Mouse (Mus musculus) midbrain, embryonic 16.5 days (tissue): ENCODE data around the gene Kalrn. TPM values are rescaled to one million over a fixed set of nuclear protein-coding genes. Genes with fewer than 3 reads are reported as not detected.

Source experiments
- ATAC-seq: fragments of 200-750 bp; cut with Nextera tagmentation; 2 replicates; pipeline ENCODE4 v1.8.0; 2017; ENCODE audit warnings: moderate TSS enrichment
- H3K27ac ChIP-seq: fragments of 300-500 bp; sonication (generic); 2 replicates; pipeline ENCODE4 v1.5.1; 2014; ENCODE audit warnings: mild to moderate bottlenecking, low read length, mixed read lengths
- H3K27me3 ChIP-seq: fragments of 300-500 bp; sonication (generic); 2 replicates; pipeline ENCODE4 v1.6.1; 2014; ENCODE audit warnings: low read depth, low read length, mixed read lengths; ENCODE audit not compliant: control insufficient read depth, insufficient read depth
- H3K36me3 ChIP-seq: fragments of 300-500 bp; sonication (generic); 2 replicates; pipeline ENCODE4 v1.6.1; 2014; ENCODE audit warnings: mild to moderate bottlenecking, low read length, moderate library complexity, mixed read lengths; ENCODE audit not compliant: control insufficient read depth, insufficient read depth
- H3K4me1 ChIP-seq: fragments of 300-500 bp; sonication (generic); 2 replicates; pipeline ENCODE4 v1.6.1; 2014; ENCODE audit warnings: mild to moderate bottlenecking, low read length, mixed read lengths; ENCODE audit not compliant: control insufficient read depth, insufficient read depth
- H3K4me2 ChIP-seq: fragments of 300-500 bp; sonication (generic); 2 replicates; pipeline ENCODE4 v1.6.1; 2014; ENCODE audit warnings: mild to moderate bottlenecking, low read length, mixed read lengths
- H3K4me3 ChIP-seq: fragments of 300-500 bp; sonication (generic); 2 replicates; pipeline ENCODE4 v1.5.1; 2014; ENCODE audit warnings: low read depth, mild to moderate bottlenecking, low read length, moderate library complexity, mixed read lengths
- H3K9ac ChIP-seq: fragments of 300-500 bp; sonication (generic); 2 replicates; pipeline ENCODE4 v1.6.1; 2014; ENCODE audit warnings: low read depth, low read length, mixed read lengths
- H3K9me3 ChIP-seq: fragments of 300-500 bp; sonication (generic); replicated peaks from 2 replicates; pipeline ENCODE4 v1.6.1; 2014; ENCODE audit warnings: mild to moderate bottlenecking, low read length, mixed read lengths; ENCODE audit not compliant: control insufficient read depth, poor library complexity, severe bottlenecking
- WGBS: fragments of 180-500 bp; shearing (Covaris S2); extraction: QIAGEN DNeasy Blood & Tissue Kit; methylation state at CpG from one replicate; pipeline ENCODE4 v1.1.7; 2014; 5-methylcytosine and 5-hydroxymethylcytosine counted together
- polyA plus RNA-seq: library from polyadenylated mRNA; unstranded; fragments of >200 nt; fragmentation: Nextera tagmentation; extraction: Ambion mirVana; gene quantifications from 2 replicates; pipeline ENCODE4 v1.2.1, GENCODE M21; 2015

Kalrn gene
- polyA plus RNA-seq, 1 experiment from 2014 or later = 31.3 TPM

DNA sequence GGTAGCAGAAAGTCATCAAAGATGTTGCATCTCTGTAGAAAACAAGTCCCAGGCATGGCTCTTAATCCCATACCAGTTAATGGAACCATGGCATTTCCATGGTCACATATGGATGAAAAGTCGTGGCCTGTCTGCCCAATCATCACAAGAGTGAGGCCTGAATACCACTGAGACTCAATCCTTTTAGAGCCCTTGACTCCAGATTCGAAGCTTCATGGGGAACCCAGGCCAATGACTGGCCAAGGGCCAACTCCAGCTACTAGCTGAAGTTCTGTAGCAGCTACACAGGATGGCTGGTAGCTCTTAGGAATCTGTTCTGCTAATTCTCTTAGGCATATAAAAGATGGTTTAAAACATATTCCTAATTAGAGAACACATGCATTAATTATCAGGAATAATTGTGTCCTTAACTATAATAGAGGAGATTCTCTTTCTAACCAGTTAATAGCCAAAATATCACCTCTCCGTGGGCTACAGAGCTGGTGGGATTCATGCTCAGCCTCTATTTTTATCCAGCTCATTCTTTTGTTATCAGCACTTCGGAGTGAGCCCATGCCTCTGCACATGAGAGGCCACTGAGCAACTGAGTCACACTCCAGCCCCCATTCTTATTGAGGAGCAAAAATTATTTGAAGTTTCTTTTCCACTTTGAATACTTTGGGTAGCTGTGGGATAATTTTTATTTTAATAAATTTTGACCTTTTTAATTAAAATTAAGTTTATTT is 252.1 kb downstream of the Kalrn start:
- ATAC-seq = no peak
- no peak overlapping the region for H3K27ac ChIP-seq
- 77% methylated on average over 4 of the region's 4 CpGs for WGBS
- no peaks in the 10 kb centered on the region for H3K27me3 ChIP-seq
- H3K4me1 ChIP-seq = peaks cover 26% of the 10 kb centered on the region
- no peak overlapping the region for H3K4me3 ChIP-seq
- no peak overlapping the region for H3K4me2 ChIP-seq
- no peaks in the 10 kb centered on the region for H3K36me3 ChIP-seq
- H3K9ac ChIP-seq = no peak overlapping the region
- H3K9me3 ChIP-seq = no peaks in the 10 kb centered on the region

- no peak overlapping the region for H3K9ac ChIP-seq
- H3K9me3 ChIP-seq = no peaks in the 10 kb centered on the region
- H3K4me2 ChIP-seq = no peak overlapping the region
- no peaks in the 10 kb centered on the region for H3K27me3 ChIP-seq
- H3K4me3 ChIP-seq = no peak overlapping the region
- H3K36me3 ChIP-seq = no peaks in the 10 kb centered on the region
- 75% methylated on average over 11 of the region's 11 CpGs for WGBS
- no peak for ATAC-seq
- H3K4me1 ChIP-seq = peaks cover 27% of the 10 kb centered on the region
- H3K27ac ChIP-seq = peak overlapping the region; percentile 22; the same call in 1 of the 2 replicates
Observed at GRCm38 (mm10) chr16:34320023-34320800, 253.1 kb downstream of the Kalrn start.

DNA sequence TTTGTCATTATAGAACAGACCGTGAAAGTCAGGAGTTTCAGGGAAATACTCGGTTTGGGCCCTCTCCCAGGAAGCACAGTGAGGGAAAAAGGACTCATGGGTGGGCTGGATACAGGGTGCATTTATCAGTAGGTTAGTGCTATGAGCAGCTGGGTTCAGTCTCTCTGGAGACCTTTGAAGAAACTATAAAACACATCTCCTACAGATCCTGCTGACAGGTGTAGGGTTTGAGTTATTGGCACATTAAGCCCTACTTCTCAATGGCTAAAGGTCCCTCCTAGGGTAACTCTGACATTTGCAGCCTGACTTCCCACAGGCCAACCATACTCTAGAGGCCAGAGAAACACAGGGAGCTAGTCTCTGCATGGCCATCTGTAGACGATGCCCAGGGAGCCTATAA is 256.2 kb downstream of the Kalrn start:
- Histone ChIP-seq H3K27ac (peak overlapping the region; percentile 64; the same call in 1 of the 2 replicates), H3K9ac (no peak overlapping the region), H3K4me2 (no peak overlapping the region), H3K4me1 (peaks cover 25% of the 10 kb centered on the region), H3K36me3 (peaks cover 2% of the 10 kb centered on the region; the same call in 1 of the 2 replicates), H3K27me3 (no peaks in the 10 kb centered on the region), H3K4me3 (no peak overlapping the region), H3K9me3 (no peaks in the 10 kb centered on the region)
- 56% methylated on average over 3 of the region's 3 CpGs for WGBS
- ATAC-seq = no peak

GRCm38 (mm10) chr16:34316253-34316652 is 257.1 kb downstream of the Kalrn start:
- Histone ChIP-seq H3K27me3 (no peaks in the 10 kb centered on the region), H3K4me3 (no peak overlapping the region), H3K4me2 (peak overlapping the region; percentile 32; the same call in 1 of the 2 replicates), H3K9ac (0 out of 2 replicates have a peak overlapping the region, but pooled peaks have one; percentile 7), H3K4me1 (peaks cover 25% of the 10 kb centered on the region), H3K27ac (peak overlapping the region; percentile 64), H3K36me3 (peaks cover 4% of the 10 kb centered on the region; the same call in 1 of the 2 replicates), H3K9me3 (no peaks in the 10 kb centered on the region)
- ATAC-seq = peak; percentile 30; the same call in 1 of the 2 replicates
- WGBS = 30% methylated on average over 10 of the region's 10 CpGs

DNA sequence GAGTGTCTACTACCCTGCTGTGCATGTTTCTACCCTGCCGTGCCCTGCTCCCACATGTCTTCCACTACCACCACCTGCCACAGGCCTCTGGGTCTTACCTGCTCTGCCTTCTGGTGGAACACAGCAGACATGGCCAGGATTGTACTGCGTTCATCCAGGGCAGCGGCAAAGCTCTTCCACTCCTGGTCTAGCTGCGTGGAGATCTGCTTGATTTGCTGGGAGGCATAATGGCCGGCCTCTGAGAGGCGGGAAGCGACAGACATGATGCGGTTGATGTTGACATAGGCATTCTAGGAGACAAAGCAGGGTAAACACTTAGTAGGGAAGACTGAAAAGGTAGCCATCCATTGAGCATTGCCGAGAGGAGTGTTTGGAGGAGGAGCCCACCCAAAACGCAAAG is 259.3 kb downstream of the Kalrn start:
- Histone ChIP-seq H3K4me3 (no peak overlapping the region), H3K4me2 (no peak overlapping the region), H3K36me3 (peaks cover 4% of the 10 kb centered on the region; the same call in 1 of the 2 replicates), H3K4me1 (peaks cover 16% of the 10 kb centered on the region), H3K9me3 (no peaks in the 10 kb centered on the region), H3K27me3 (no peaks in the 10 kb centered on the region), H3K27ac (no peak overlapping the region), H3K9ac (no peak overlapping the region)
- no peak for ATAC-seq
- 91% methylated on average over 10 of the region's 10 CpGs for WGBS

GRCm38 (mm10) chr16:34311577-34311976 is 261.8 kb downstream of the Kalrn start:
- H3K4me3 ChIP-seq = no peak overlapping the region
- H3K9ac ChIP-seq = 0 out of 2 replicates have a peak overlapping the region, but pooled peaks have one; percentile 3
- H3K4me2 ChIP-seq = no peak overlapping the region
- peaks cover 12% of the 10 kb centered on the region; the same call in 1 of the 2 replicates for H3K36me3 ChIP-seq
- H3K9me3 ChIP-seq = no peaks in the 10 kb centered on the region
- H3K27me3 ChIP-seq = no peaks in the 10 kb centered on the region
- no peak overlapping the region for H3K27ac ChIP-seq
- no peak for ATAC-seq
- WGBS = 86% methylated on average over 1 of the region's 1 CpGs
- peaks cover 5% of the 10 kb centered on the region for H3K4me1 ChIP-seq

DNA sequence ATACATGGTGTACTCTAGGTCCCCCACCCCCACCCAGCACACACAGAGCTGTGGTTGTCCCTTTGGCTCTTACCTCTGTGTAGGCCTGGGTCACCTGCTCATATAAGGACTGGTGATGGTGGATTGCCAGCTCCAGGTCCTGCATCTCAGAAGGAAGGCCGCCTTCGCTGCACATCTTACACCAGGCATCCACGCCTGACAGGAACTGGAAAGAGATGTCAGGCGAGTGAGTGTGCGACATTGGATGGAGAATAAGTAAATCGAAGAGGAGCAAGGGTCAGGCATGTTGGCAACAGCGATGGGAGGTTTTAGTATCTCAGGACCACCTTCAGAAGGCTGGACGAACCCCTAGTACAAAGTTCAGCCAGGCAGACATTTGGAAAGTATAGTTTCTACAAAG is 263.0 kb downstream of the Kalrn start:
- H3K9ac ChIP-seq = no peak overlapping the region
- no peak overlapping the region for H3K4me3 ChIP-seq
- H3K27ac ChIP-seq = no peak overlapping the region
- H3K36me3 ChIP-seq = peaks cover 12% of the 10 kb centered on the region; the same call in 1 of the 2 replicates
- no peak for ATAC-seq
- no peaks in the 10 kb centered on the region for H3K4me1 ChIP-seq
- no peak overlapping the region for H3K4me2 ChIP-seq
- H3K9me3 ChIP-seq = no peaks in the 10 kb centered on the region
- H3K27me3 ChIP-seq = no peaks in the 10 kb centered on the region
- 93% methylated on average over 8 of the region's 8 CpGs for WGBS

DNA sequence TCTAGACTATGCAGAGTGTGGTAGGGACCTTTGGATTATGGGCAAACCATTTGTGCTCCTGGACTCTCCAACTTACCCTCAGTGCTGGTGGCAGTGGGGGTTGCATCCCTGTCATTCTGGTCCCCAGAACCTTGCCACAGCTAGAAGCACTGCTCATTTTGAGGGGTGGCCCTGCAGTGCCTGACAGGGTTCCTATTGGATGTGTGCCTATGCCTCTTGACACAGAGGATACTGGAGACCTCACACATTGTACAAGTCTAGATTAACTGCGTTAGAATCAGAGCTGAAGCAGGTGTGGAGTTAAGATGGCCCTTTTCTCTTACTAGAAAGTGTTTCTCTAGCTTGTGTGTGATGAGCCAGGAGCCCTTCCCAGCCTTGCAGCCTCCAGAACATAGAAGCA is 265.0 kb downstream of the Kalrn start:
- 94% methylated on average over 1 of the region's 1 CpGs for WGBS
- no peak overlapping the region for H3K4me3 ChIP-seq

GRCm38 (mm10) chr16:34307458-34307857 is 265.9 kb downstream of the Kalrn start:
- no peaks in the 10 kb centered on the region for H3K9me3 ChIP-seq
- peaks cover 15% of the 10 kb centered on the region; the same call in 1 of the 2 replicates for H3K36me3 ChIP-seq
- no peak overlapping the region for H3K27ac ChIP-seq
- H3K4me1 ChIP-seq = no peaks in the 10 kb centered on the region
- no peak overlapping the region for H3K9ac ChIP-seq
- H3K4me2 ChIP-seq = no peak overlapping the region
- no peak overlapping the region for H3K4me3 ChIP-seq
- no peak for ATAC-seq
- H3K27me3 ChIP-seq = no peaks in the 10 kb centered on the region
- WGBS = 91% methylated on average over 9 of the region's 9 CpGs

More for the DNA sequence above, 265.0 kb downstream of the Kalrn start:
- Histone ChIP-seq H3K9ac (no peak overlapping the region), H3K9me3 (no peaks in the 10 kb centered on the region), H3K36me3 (peaks cover 15% of the 10 kb centered on the region; the same call in 1 of the 2 replicates), H3K27me3 (no peaks in the 10 kb centered on the region), H3K4me1 (no peaks in the 10 kb centered on the region), H3K27ac (no peak overlapping the region), H3K4me2 (no peak overlapping the region)
- ATAC-seq = no peak
